Mouse (Mus musculus) liver (tissue): ENCODE measurements at regions not wholly inside any gene's neighbourhood (a gene's known extent, or its start where the extent isn't known, plus 50 kb on each side); places are given as distances from the start of the nearest gene placed in this dataset.
"Not testable (repeated sequence)": the region's sequence is repeated elsewhere in the genome, so short reads cannot be mapped to it uniquely, and the experiment has no call there.

ENCODE experiments used
- DNase-seq: peaks from one replicate; pipeline ENCODE4 v3.0.0-alpha.2; 2020; ENCODE audit warnings: mixed read lengths

DNA sequence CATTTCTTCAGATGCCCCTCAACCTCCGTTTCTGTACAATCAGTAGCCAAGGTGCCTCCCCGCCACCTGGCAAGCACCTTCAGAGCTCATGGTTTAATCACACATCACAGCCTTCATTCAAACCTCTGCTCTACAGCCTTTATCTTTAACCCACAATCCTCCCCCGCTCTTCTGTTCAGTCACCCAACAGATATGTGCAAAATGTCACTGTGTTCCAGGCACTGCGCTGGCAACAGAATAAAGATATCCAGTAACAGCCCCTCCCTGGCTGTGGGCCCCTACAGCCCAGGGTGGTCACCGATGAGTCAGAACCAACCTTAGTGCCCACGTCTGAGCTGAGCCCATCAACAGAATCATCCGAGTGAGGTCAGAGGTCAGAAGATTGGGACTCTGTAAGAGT lies 54.3 kb upstream of the Ddr1 start:
- DNase-seq = peak; percentile 75

DNA sequence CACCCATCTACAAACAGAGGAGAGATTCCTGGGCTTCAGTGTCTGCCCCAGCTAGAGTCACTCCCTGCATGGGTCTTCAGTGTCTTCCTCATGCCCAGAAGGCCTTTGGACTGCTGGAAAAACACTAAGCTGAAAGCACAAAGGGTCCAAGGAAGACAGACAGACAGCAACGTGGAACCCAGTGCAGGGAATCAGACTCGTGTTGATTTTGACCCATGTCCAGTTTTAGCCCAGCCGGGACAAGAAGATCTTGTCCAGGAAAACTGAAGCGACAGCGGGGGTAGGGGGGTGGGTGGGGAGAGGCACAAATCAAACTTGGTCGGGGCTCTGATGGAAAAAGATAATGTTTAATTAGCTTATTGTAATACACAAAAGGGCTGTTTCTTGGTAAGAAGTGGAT lies 55.3 kb upstream of the Ddr1 start:
- DNase-seq = no peak

DNA sequence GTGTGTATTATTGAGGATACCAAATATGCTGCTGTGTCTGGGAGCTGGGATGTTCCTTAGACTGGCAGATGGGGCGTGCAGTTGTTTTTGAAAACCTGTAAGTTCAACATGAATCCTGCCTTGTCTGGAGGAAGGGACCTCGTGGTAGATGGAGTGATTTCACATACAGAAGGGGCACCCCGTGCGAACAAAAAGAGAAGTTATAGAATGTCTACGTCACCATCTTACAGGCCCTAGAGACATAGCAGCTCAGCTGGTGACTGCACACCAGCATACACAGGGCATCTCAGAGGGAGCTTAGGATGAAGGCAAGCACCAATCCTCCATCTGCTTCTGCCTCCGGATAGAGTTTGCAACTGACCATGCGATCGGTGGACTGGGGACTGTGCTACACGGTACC lies 58.2 kb upstream of the Ddr1 start:
- no peak for DNase-seq

DNA sequence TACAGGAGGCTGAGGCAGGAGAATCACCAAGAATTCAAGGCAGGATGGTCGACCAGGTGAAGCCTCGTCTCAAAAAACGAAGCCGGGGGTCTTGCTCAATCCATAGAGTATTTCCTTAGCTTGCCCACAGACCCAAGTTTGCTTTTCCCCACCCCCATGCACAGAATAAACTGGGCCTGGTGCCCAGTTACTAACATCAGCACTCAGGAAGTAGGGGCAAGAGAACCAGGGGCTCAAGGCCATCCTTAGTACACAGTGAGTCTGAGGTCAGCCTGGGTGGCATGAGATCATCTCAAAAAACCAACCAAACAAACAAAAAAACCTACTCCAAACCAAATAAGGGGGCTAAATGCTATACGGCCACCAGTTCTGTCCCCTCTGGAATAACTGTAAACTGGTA lies 58.4 kb upstream of the Ier3 start:
- DNase-seq = no peak

DNA sequence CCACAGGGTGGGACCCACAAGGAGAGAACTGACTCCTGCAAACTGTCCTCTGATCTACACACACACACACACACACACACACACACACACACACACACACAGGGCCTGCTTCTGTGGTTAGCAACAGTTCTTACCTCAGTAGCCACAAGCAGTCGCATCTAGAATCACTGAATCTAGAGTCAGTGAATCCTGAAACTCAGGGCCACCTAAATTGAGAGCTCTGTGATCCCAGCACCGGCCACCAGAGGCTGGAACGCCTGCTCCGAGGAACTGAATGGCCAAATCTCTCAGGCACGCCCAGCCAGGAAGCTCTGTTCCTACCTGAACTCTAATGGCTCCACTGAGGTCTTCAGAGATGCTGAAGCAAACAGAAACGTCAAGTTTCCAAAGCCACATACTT lies 57.6 kb upstream of the Ier3 start:
- peak; percentile 46 for DNase-seq

DNA sequence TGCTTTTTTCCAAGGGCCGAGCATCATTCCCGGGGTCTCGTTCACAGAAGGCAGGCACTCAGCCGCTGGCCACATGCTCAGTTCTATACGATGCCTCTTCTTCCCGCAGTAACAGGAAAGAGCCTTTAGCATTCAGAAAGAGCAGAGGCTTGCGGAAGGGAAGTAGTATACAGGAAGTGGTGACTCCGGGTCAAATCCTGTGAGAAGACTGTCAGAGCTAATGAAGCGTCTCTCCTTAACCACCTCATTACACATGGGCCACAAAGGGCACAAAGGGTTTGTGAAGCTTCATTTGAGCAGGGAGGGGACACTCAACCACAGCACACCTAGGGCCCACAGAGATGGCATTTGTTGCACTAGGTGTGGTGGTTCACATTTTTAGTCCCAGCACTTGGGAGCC lies 55.1 kb upstream of the Ier3 start:
- no peak for DNase-seq

DNA sequence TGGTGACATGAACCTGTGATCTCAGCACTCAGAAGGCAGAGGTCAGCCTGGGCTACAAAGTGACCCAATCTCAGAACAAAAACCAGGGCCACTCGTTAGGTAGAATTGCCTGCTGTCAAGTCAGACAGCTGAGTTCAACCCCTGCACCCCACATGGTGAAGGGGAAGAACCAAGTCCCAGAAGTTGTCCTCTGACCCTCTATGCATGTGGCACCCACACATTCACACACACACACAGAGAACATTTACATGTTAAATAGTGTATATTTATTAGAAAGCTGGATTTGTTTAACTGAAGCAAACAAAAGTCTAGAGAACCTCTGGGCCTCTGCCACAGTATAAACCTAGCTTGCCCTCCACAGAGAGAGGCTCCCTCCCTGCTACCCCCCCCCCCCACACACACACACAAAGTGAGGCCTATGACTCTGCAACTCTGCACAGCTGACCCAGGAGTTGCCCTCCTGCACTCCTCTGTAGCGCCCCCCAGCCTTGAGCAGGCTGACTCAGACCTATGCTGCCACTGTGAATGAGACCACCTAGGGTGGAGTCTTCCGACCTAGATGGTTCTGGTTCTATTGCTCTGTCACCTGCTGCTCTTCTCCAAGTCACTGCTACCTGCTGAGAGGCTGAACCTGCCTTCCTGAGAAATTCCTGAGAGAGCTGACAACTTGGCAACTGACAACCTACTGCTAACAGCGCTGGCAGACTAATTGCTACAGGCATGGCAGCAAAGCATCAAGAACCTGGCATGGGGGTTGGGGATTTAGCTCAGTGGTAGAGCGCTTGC lies 52.1 kb upstream of the Ier3 start:
- DNase-seq = no peak

DNA sequence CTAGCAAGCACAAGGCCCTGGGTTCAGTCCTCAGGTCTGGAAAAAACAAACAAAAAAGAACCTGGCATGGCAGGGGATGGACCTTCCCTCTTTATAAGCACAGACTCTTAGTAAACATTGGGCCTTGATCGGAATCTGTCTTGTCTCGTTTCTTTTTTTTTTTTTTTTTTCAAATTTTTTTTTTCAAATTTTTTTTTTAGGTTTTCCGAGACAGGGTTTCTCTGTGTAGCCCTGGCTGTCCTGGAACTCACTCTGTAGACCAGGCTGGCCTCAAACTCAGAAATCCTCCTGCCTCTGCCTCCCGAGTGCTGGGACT lies 51.6 kb upstream of the Ier3 start:
- not testable (repeated sequence) for DNase-seq

DNA sequence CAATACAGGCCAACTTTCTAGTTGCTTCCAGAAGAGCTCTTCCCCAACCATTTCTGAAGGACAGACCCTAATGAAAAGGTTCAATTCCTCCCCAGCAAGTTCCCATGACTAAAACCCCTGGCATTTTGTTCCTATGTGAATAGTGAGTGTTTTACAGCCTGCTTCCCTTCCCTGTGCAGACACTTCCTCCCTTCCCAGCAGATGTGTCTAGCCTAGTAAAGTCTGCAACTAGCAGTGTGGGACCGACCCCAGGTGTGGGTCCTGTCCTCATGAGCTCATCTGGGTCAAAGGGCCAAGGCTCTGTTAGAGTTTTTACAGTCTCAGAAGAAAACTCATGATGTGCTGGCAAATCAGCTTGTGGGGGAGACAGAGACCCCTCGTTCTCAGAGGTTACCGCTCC lies 50.9 kb upstream of the Ier3 start:
- no peak for DNase-seq

DNA sequence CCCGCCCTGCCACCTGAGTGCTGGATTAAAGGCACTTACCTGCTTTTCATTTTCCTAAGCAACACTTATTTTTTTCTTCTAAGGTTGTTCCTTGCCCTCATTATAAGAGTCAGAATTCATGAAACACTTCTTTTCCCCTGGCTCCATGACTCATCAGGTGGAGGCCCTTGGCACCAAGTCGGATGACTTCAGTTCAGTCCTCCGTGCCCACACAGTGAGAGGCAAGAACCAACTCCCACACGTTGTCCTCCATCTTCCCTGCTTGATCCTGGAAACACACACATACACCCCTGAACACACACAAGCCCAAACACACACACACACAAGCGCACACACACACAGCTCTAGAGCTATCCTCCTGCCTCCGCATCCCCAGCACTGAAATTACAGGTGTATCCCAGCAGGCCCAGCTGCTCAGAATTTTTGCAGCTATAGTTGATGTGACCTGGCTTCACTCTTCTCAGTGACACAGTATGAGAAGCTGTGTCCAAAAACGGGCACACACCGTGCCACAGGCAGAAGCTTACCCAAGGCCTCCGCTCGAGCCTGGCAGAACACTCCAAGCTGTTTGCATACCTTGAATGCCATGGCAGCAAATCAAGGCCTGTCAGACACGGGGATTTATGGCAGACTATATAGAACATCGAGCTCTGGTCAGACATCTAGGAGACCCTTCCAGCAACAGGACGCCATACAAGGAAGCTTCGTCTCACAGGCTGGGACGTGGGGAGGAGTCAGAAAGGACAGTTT lies 49.7 kb upstream of the Ier3 start:
- DNase-seq = no peak
